Mouse (Mus musculus): ENCODE measurements at regions not wholly inside any gene's neighbourhood (a gene's known extent, or its start where the extent isn't known, plus 50 kb on each side); places are given as distances from the start of the nearest gene placed in this dataset.

GRCm38 (mm10) chr1:190596209-190596608 is 315.4 kb downstream of the Rps6kc1 start:
- TF ChIP-seq CTCF (IDR thresholded peaks at IDR 0.05; ENCODE audit: low read depth) (no peak), EP300 (IDR thresholded peaks at IDR 0.05; ENCODE audit: low read depth) (no peak)

All from liver, postnatal 0 days (tissue).